Mouse (Mus musculus) kidney, embryonic 16.5 days (tissue): ENCODE results near the gene Fancc. TPM values are rescaled to one million over a fixed set of nuclear protein-coding genes. Genes with fewer than 3 reads are reported as not detected.

Experiments
- ATAC-seq: fragments of 200-750 bp; cut with Nextera tagmentation; 2 replicates; pipeline ENCODE4 v1.8.0; 2017; ENCODE audit warnings: moderate TSS enrichment; ENCODE audit not compliant: low FRiP score, low TSS enrichment
- H3K27ac ChIP-seq: fragments of 300-500 bp; sonication (generic); 2 replicates; pipeline ENCODE4 v1.5.1; 2014; ENCODE audit warnings: low read length
- H3K27me3 ChIP-seq: fragments of 300-500 bp; sonication (generic); 2 replicates; pipeline ENCODE4 v1.6.1; 2014; ENCODE audit warnings: low read length, control low read depth, mixed read lengths; ENCODE audit not compliant: insufficient read depth
- H3K36me3 ChIP-seq: fragments of 300-500 bp; sonication (generic); 2 replicates; pipeline ENCODE4 v1.6.1; 2014; ENCODE audit warnings: low read length, control low read depth, mixed read lengths; ENCODE audit not compliant: insufficient read depth
- H3K4me1 ChIP-seq: fragments of 300-500 bp; sonication (generic); 2 replicates; pipeline ENCODE4 v1.6.1; 2014; ENCODE audit warnings: low read length, control low read depth, mixed read lengths; ENCODE audit not compliant: insufficient read depth
- H3K4me2 ChIP-seq: fragments of 300-500 bp; sonication (generic); replicated peaks from 2 replicates; pipeline ENCODE4 v1.6.1; 2014; ENCODE audit warnings: low read depth, low read length
- H3K4me3 ChIP-seq: fragments of 300-500 bp; sonication (generic); 2 replicates; pipeline ENCODE4 v1.5.1; 2014; ENCODE audit warnings: mild to moderate bottlenecking, low read length
- H3K9ac ChIP-seq: fragments of 300-500 bp; sonication (generic); replicated peaks from 2 replicates; pipeline ENCODE4 v1.6.1; 2014; ENCODE audit warnings: low read length
- H3K9me3 ChIP-seq: fragments of 300-500 bp; sonication (generic); 2 replicates; pipeline ENCODE4 v1.6.1; 2016; ENCODE audit warnings: low read length, control low read depth
- WGBS: fragments of 180-500 bp; shearing (Covaris S2); extraction: QIAGEN DNeasy Blood & Tissue Kit; methylation state at CpG from one replicate; pipeline ENCODE4 v1.1.7; 2014; 5-methylcytosine and 5-hydroxymethylcytosine counted together
- polyA plus RNA-seq: library from polyadenylated mRNA; unstranded; fragments of >200 nt; fragmentation: Nextera tagmentation; extraction: Ambion mirVana; gene quantifications from 2 replicates; pipeline ENCODE4 v1.2.1, GENCODE M21; 2015

Gene Fancc
- polyA plus RNA-seq, 1 experiment from 2014 or later, result 22.2 TPM

GRCm38 (mm10) chr13:63272017-63272601, 225.0 kb downstream of the Fancc start:
- Histone ChIP-seq H3K27ac (peak overlapping the region; percentile 85), H3K36me3 (no peaks in the 10 kb centered on the region), H3K27me3 (no peaks in the 10 kb centered on the region), H3K4me1 (peaks cover 61% of the 10 kb centered on the region), H3K4me2 (peak overlapping the region; percentile 63), H3K9ac (peak overlapping the region; percentile 66), H3K4me3 (peak overlapping the region; percentile 51), H3K9me3 (no peaks in the 10 kb centered on the region)
- WGBS, result 19% methylated on average over 16 of the region's 16 CpGs
- ATAC-seq, result no peak; the same call in 1 of the 2 replicates

- Histone ChIP-seq H3K27me3 (no peaks in the 10 kb centered on the region), H3K4me2 (0 out of 2 replicates have a peak overlapping the region, but pooled peaks have one; percentile 23), H3K4me3 (no peak overlapping the region), H3K4me1 (peaks cover 69% of the 10 kb centered on the region), H3K36me3 (no peaks in the 10 kb centered on the region), H3K9me3 (no peaks in the 10 kb centered on the region), H3K27ac (no peak overlapping the region; the same call in 1 of the 2 replicates), H3K9ac (no peak overlapping the region)
- ATAC-seq, result no peak
- WGBS, result 54% methylated on average over 5 of the region's 5 CpGs
Measured at GRCm38 (mm10) chr13:63270191-63270590, 226.9 kb downstream of the Fancc start.

- H3K9ac ChIP-seq, result no peak overlapping the region
- H3K36me3 ChIP-seq, result no peaks in the 10 kb centered on the region
- peak overlapping the region; percentile 18; the same call in 1 of the 2 replicates for H3K4me2 ChIP-seq
- ATAC-seq, result no peak
- no peaks in the 10 kb centered on the region for H3K9me3 ChIP-seq
- no peak overlapping the region for H3K4me3 ChIP-seq
- peak overlapping the region; percentile 89 for H3K27ac ChIP-seq
- no peaks in the 10 kb centered on the region for H3K27me3 ChIP-seq
- peaks cover 66% of the 10 kb centered on the region for H3K4me1 ChIP-seq
- WGBS, result 48% methylated on average over 1 of the region's 1 CpGs
Measured at GRCm38 (mm10) chr13:63268776-63269175, 228.3 kb downstream of the Fancc start.

- Histone ChIP-seq H3K9me3 (no peaks in the 10 kb centered on the region), H3K4me1 (peaks cover 65% of the 10 kb centered on the region), H3K27me3 (no peaks in the 10 kb centered on the region), H3K4me3 (no peak overlapping the region), H3K4me2 (peak overlapping the region; percentile 18; the same call in 1 of the 2 replicates), H3K36me3 (no peaks in the 10 kb centered on the region), H3K9ac (no peak overlapping the region), H3K27ac (peak overlapping the region; percentile 89)
- ATAC-seq, result peak; percentile 55; the same call in 1 of the 2 replicates
- 38% methylated on average over 4 of the region's 4 CpGs for WGBS
Measured at GRCm38 (mm10) chr13:63268371-63268770, 228.7 kb downstream of the Fancc start.

GRCm38 (mm10) chr13:63262168-63262957, 234.7 kb downstream of the Fancc start:
- Histone ChIP-seq H3K27ac (0 out of 2 replicates have a peak overlapping the region, but pooled peaks have one; percentile 70), H3K4me2 (no peak overlapping the region), H3K9me3 (no peaks in the 10 kb centered on the region), H3K27me3 (no peaks in the 10 kb centered on the region), H3K9ac (no peak overlapping the region), H3K4me1 (peaks cover 71% of the 10 kb centered on the region), H3K36me3 (peaks cover 8% of the 10 kb centered on the region; the same call in 1 of the 2 replicates), H3K4me3 (no peak overlapping the region)
- ATAC-seq, result no peak
- WGBS, result 61% methylated on average over 1 of the region's 1 CpGs

- H3K4me3 ChIP-seq, result no peak overlapping the region
- H3K27me3 ChIP-seq, result no peaks in the 10 kb centered on the region
- WGBS, result 95% methylated on average over 3 of the region's 3 CpGs
- no peak overlapping the region for H3K4me2 ChIP-seq
- peak overlapping the region; percentile 70 for H3K27ac ChIP-seq
- no peak overlapping the region for H3K9ac ChIP-seq
- H3K9me3 ChIP-seq, result no peaks in the 10 kb centered on the region
- no peak for ATAC-seq
- peaks cover 8% of the 10 kb centered on the region; the same call in 1 of the 2 replicates for H3K36me3 ChIP-seq
- H3K4me1 ChIP-seq, result peaks cover 68% of the 10 kb centered on the region
Measured at GRCm38 (mm10) chr13:63261676-63262075, 235.4 kb downstream of the Fancc start.

- H3K9me3 ChIP-seq, result no peaks in the 10 kb centered on the region
- 0 out of 2 replicates have a peak overlapping the region, but pooled peaks have one; percentile 8 for H3K9ac ChIP-seq
- peak overlapping the region; percentile 70 for H3K27ac ChIP-seq
- no peak overlapping the region for H3K4me2 ChIP-seq
- 48% methylated on average over 18 of the region's 18 CpGs for WGBS
- H3K36me3 ChIP-seq, result peaks cover 8% of the 10 kb centered on the region; the same call in 1 of the 2 replicates
- H3K4me1 ChIP-seq, result peaks cover 66% of the 10 kb centered on the region
- ATAC-seq, result peak; percentile 49
- no peak overlapping the region for H3K4me3 ChIP-seq
- no peaks in the 10 kb centered on the region for H3K27me3 ChIP-seq
Measured at GRCm38 (mm10) chr13:63260753-63261631, 236.1 kb downstream of the Fancc start.

GRCm38 (mm10) chr13:63260133-63260532, 236.9 kb downstream of the Fancc start:
- Histone ChIP-seq H3K4me1 (peaks cover 66% of the 10 kb centered on the region), H3K36me3 (peaks cover 10% of the 10 kb centered on the region), H3K9me3 (no peaks in the 10 kb centered on the region), H3K9ac (peak overlapping the region; percentile 5; the same call in 1 of the 2 replicates), H3K27me3 (no peaks in the 10 kb centered on the region), H3K4me3 (no peak overlapping the region), H3K4me2 (no peak overlapping the region), H3K27ac (peak overlapping the region; percentile 70)
- WGBS, result 26% methylated on average over 4 of the region's 4 CpGs
- no peak for ATAC-seq

- H3K4me2 ChIP-seq, result no peak overlapping the region
- ATAC-seq, result no peak
- H3K9ac ChIP-seq, result peak overlapping the region; percentile 18; the same call in 1 of the 2 replicates
- H3K27me3 ChIP-seq, result no peaks in the 10 kb centered on the region
- no peak overlapping the region for H3K4me3 ChIP-seq
- H3K9me3 ChIP-seq, result no peaks in the 10 kb centered on the region
- peaks cover 81% of the 10 kb centered on the region for H3K4me1 ChIP-seq
- H3K27ac ChIP-seq, result peak overlapping the region; percentile 45; the same call in 1 of the 2 replicates
- 82% methylated on average over 4 of the region's 4 CpGs for WGBS
- H3K36me3 ChIP-seq, result peaks cover 19% of the 10 kb centered on the region
Measured at GRCm38 (mm10) chr13:63258671-63259070, 238.4 kb downstream of the Fancc start.
